Mouse (Mus musculus): ENCODE data around the gene Gper1. TPM values are rescaled to one million over a fixed set of nuclear protein-coding genes. Genes with fewer than 3 reads are reported as not detected.

Gene Gper1
- polyA plus RNA-seq, 1 experiment: 4.4 TPM

- H3K4me3 ChIP-seq (replicated peaks; ENCODE audit: insufficient read depth, low read depth, low read length): no peak overlapping the region
- no peak overlapping the region for H3K27ac ChIP-seq (ENCODE audit: insufficient read depth, low read length)
- 13% methylated on average over 3 of the region's 3 CpGs for WGBS
- no peaks in the 10 kb centered on the region for H3K27me3 ChIP-seq (ENCODE audit: control insufficient read depth, insufficient read depth, low read length)
- H3K4me1 ChIP-seq (ENCODE audit: control insufficient read depth, insufficient read depth, low read length): peaks cover 21% of the 10 kb centered on the region
- TF ChIP-seq CTCF (IDR thresholded peaks at IDR 0.05; ENCODE audit: borderline replicate concordance, insufficient read depth, low read depth, low read length): no peak
- no peak for TF ChIP-seq POLR2A (IDR thresholded peaks at IDR 0.05; ENCODE audit: borderline replicate concordance, insufficient read depth, low read length)
- DNase-seq: no peak
These were observed 4.3 kb upstream of the Gper1 start for GRCm38 (mm10) chr5:139418633-139419032.

DNA sequence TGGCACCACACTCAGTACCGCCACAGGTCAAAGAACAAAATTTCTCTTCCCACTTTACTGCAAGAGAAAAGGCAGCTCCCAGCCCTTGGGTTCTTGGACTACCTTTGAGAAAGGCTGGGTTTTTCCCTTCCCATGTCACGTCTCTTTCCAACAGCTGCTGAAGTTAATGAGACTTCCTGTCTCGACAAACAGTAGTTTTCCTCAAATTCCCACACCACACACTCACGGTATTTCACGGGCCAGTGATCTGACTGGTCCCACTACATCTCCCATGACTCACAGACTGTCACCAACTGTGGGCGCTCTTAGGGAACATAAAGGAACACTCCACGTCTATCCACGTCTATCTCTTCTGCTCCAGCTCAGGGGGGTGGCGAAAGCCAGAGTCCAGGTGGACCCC is 2.2 kb downstream of the Gper1 start:
- no peak for DNase-seq
- TF ChIP-seq CTCF (IDR thresholded peaks at IDR 0.05; ENCODE audit: borderline replicate concordance, insufficient read depth, low read depth, low read length): no peak
- no peak for TF ChIP-seq POLR2A (IDR thresholded peaks at IDR 0.05; ENCODE audit: borderline replicate concordance, insufficient read depth, low read length)
- no peak overlapping the region for H3K4me3 ChIP-seq (replicated peaks; ENCODE audit: insufficient read depth, low read depth, low read length)
- no peak overlapping the region for H3K27ac ChIP-seq (ENCODE audit: insufficient read depth, low read length)
- H3K27me3 ChIP-seq (ENCODE audit: control insufficient read depth, insufficient read depth, low read length): no peaks in the 10 kb centered on the region
- 76% methylated on average over 9 of the region's 9 CpGs for WGBS
- peaks cover 30% of the 10 kb centered on the region for H3K4me1 ChIP-seq (ENCODE audit: control insufficient read depth, insufficient read depth, low read length)

GRCm38 (mm10) chr5:139427001-139427400 is 4.0 kb downstream of the Gper1 start:
- H3K27ac ChIP-seq (ENCODE audit: insufficient read depth, low read length): no peak overlapping the region
- H3K27me3 ChIP-seq (ENCODE audit: control insufficient read depth, insufficient read depth, low read length): no peaks in the 10 kb centered on the region
- peaks cover 32% of the 10 kb centered on the region for H3K4me1 ChIP-seq (ENCODE audit: control insufficient read depth, insufficient read depth, low read length)
- no peak for DNase-seq
- TF ChIP-seq POLR2A (IDR thresholded peaks at IDR 0.05; ENCODE audit: borderline replicate concordance, insufficient read depth, low read length): no peak
- WGBS: 91% methylated on average over 9 of the region's 9 CpGs
- no peak overlapping the region for H3K4me3 ChIP-seq (replicated peaks; ENCODE audit: insufficient read depth, low read depth, low read length)

- no peak overlapping the region for H3K4me3 ChIP-seq (replicated peaks; ENCODE audit: insufficient read depth, low read depth, low read length)
- H3K27me3 ChIP-seq (ENCODE audit: control insufficient read depth, insufficient read depth, low read length): no peaks in the 10 kb centered on the region
- peaks cover 28% of the 10 kb centered on the region for H3K4me1 ChIP-seq (ENCODE audit: control insufficient read depth, insufficient read depth, low read length)
- 20% methylated on average over 9 of the region's 9 CpGs for WGBS
- TF ChIP-seq POLR2A (IDR thresholded peaks at IDR 0.05; ENCODE audit: borderline replicate concordance, insufficient read depth, low read length) (no peak), CTCF (IDR thresholded peaks at IDR 0.05; ENCODE audit: borderline replicate concordance, insufficient read depth, low read depth, low read length) (no peak)
- peak in 1 of 2 experiments; percentile 42 for DNase-seq
- H3K27ac ChIP-seq (ENCODE audit: insufficient read depth, low read length): no peak overlapping the region
These were observed 5.0 kb downstream of the Gper1 start for GRCm38 (mm10) chr5:139427989-139428388.

DNA sequence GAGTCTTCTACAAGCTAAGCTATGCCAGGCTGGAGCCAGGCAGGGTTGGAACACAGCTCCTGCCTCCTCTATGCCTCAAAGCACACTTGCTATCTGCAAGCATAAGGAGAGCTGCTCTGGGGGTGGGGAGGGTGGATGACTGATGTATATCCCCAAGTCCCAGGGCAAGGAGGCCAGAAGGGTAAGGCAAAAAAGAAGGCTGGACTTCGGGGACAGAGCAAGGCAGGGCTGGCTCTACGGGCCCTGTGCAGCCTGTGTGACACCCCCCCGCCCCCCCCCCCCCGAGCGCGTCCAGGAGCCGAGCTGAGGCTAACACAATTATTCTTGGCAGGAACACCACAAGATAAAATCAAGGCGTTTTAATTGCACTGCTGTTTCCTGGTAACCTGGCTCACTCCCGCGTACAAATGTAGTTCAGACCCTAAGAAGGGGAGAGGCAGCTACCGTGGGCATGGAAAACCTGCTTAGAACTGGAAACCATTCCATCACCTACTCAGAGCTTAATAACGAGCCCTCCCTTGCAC is 6.9 kb downstream of the Gper1 start:
- H3K4me3 ChIP-seq (replicated peaks; ENCODE audit: insufficient read depth, low read depth, low read length): no peak overlapping the region
- TF ChIP-seq POLR2A (IDR thresholded peaks at IDR 0.05; ENCODE audit: borderline replicate concordance, insufficient read depth, low read length): no peak
- TF ChIP-seq CTCF (IDR thresholded peaks at IDR 0.05; ENCODE audit: borderline replicate concordance, insufficient read depth, low read depth, low read length): no peak
- no peak for DNase-seq
- H3K27ac ChIP-seq (ENCODE audit: insufficient read depth, low read length): no peak overlapping the region
- H3K27me3 ChIP-seq (ENCODE audit: control insufficient read depth, insufficient read depth, low read length): no peaks in the 10 kb centered on the region
- H3K4me1 ChIP-seq (ENCODE audit: control insufficient read depth, insufficient read depth, low read length): peaks cover 24% of the 10 kb centered on the region
- 49% methylated on average over 12 of the region's 12 CpGs for WGBS

GRCm38 (mm10) chr5:139432333-139432732 is 9.4 kb downstream of the Gper1 start:
- Histone ChIP-seq H3K27ac (ENCODE audit: insufficient read depth, low read length) (no peak overlapping the region), H3K27me3 (ENCODE audit: control insufficient read depth, insufficient read depth, low read length) (no peaks in the 10 kb centered on the region), H3K4me1 (ENCODE audit: control insufficient read depth, insufficient read depth, low read length) (peaks cover 24% of the 10 kb centered on the region), H3K4me3 (replicated peaks; ENCODE audit: insufficient read depth, low read depth, low read length) (no peak overlapping the region)
- WGBS: 82% methylated on average over 6 of the region's 6 CpGs
- no peak for DNase-seq
- TF ChIP-seq CTCF (IDR thresholded peaks at IDR 0.05; ENCODE audit: borderline replicate concordance, insufficient read depth, low read depth, low read length) (no peak), POLR2A (IDR thresholded peaks at IDR 0.05; ENCODE audit: borderline replicate concordance, insufficient read depth, low read length) (no peak)

DNA sequence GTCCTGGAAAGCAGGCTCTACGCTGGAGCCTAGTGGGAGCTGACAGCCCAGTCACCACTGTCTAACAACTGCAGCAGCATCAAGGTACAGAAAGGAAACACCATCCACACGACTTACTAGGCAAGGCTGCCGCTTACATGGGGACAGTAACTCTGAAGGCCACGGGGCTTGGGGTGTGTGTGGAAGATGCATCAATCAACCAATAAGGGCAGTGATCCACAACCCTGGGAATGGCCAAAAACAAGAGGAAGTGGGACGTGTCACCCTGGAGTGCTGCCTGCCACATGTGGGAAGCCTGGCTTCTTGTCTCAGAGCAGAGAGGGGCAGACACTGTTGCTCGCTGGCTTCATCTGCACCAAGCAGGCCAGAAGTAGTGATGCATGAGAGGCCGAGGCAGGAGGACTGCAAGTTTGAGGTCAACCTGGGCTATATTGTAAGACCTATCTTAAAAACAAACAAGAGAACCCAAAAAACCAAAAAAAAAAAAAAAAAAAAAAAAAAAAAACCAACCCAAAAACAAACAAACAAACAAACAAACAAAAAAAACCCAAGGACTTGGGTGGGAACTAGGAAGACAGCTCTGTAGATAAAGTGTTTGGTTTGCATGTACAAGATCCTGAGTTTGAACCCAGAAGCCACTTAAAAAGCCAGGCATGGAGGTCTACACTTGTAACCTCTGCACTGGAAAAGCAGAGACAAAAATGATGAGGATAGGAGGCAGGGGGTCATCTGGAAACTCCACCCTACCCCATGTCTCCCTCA is 10.0 kb downstream of the Gper1 start:
- Histone ChIP-seq H3K27me3 (ENCODE audit: control insufficient read depth, insufficient read depth, low read length) (no peaks in the 10 kb centered on the region), H3K27ac (ENCODE audit: insufficient read depth, low read length) (no peak overlapping the region), H3K4me1 (ENCODE audit: control insufficient read depth, insufficient read depth, low read length) (peaks cover 22% of the 10 kb centered on the region), H3K4me3 (replicated peaks; ENCODE audit: insufficient read depth, low read depth, low read length) (no peak overlapping the region)
- WGBS: 77% methylated on average over 7 of the region's 7 CpGs
- TF ChIP-seq POLR2A (IDR thresholded peaks at IDR 0.05; ENCODE audit: borderline replicate concordance, insufficient read depth, low read length) (no peak), CTCF (IDR thresholded peaks at IDR 0.05; ENCODE audit: borderline replicate concordance, insufficient read depth, low read depth, low read length) (no peak)
- no peak for DNase-seq

DNA sequence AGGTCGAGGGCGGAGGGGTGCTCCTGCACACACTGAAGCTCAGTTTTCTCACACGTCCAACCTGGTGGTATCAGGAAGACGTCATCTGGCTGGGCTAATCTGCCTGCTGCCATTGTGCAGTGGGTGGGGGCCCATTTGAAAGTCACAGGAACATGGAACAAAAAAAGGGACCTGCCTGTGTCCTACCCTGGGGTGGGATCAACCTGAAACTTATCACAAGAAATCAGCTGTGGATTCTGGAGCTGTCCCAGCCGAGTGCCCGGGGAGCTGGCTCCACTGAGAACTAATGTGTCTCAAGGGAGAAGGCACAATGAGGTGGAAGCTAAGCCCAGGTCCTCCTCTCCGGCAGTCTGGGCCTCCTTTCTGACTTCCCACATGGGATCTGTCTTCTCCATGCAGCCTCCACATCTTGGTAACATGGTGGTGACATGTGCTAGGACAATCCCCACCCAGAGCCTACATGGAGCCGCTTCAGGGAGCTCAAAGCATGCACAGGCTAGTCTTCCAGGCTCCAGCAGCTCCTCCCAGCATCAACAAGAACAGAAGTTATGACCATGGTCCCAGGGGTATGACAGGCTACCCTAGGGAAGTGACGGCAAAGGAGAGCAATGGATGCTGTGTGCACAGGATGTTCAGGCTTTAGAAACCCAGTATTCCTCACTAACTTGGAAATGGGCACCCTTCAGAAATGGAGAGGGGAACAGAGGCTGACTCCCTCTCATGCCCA is 11.1 kb downstream of the Gper1 start:
- DNase-seq: no peak
- no peak overlapping the region for H3K27ac ChIP-seq (ENCODE audit: insufficient read depth, low read length)
- peaks cover 12% of the 10 kb centered on the region for H3K4me1 ChIP-seq (ENCODE audit: control insufficient read depth, insufficient read depth, low read length)
- H3K27me3 ChIP-seq (ENCODE audit: control insufficient read depth, insufficient read depth, low read length): no peaks in the 10 kb centered on the region
- TF ChIP-seq CTCF (IDR thresholded peaks at IDR 0.05; ENCODE audit: borderline replicate concordance, insufficient read depth, low read depth, low read length) (no peak), POLR2A (IDR thresholded peaks at IDR 0.05; ENCODE audit: borderline replicate concordance, insufficient read depth, low read length) (no peak)
- 84% methylated on average over 9 of the region's 9 CpGs for WGBS
- H3K4me3 ChIP-seq (replicated peaks; ENCODE audit: insufficient read depth, low read depth, low read length): no peak overlapping the region
